Mouse (Mus musculus) kidney, postnatal 10 days (tissue): ENCODE data around the gene 2810021J22Rik.
"Not testable (repeated sequence)": the region's sequence is repeated elsewhere in the genome, so short reads cannot be mapped to it uniquely, and the experiment has no call there.

Experiments used
- DNase-seq: peaks from one replicate; pipeline ENCODE4 v3.0.0; 2021; ENCODE audit warnings: mixed read lengths

2810021J22Rik gene

GRCm38 (mm10) chr11:58867039-58867953, at the start of gene 2810021J22Rik:
TSS of gene 2810021J22Rik (plus strand) at chr11:58867216.
- DNase-seq, result peak; percentile 83

DNA sequence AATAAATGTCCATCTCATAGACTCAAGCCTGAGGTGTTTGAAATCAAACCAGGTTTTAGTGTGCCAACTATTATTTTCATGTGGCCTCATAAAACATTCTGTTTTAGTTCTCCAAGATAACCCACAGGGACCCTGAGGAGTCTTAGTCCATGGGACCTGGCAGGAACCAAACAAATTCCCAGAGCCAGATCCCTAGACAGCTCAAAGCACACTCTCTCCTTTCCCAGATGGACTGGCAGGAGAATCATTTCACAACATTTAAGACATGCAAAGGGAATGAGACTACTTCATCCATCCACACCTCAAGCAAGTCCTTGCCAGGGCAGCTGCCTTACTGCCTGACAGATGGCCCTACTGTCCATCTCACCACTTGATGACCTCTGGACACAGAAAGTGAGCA, 38.1 kb upstream of the 2810021J22Rik start, which contains the start of gene Olfr312:
Gene Olfr312, plus strand, starts transcription at position 301 of the 400 bp plus-strand sequence.
- not testable (repeated sequence) for DNase-seq

DNA sequence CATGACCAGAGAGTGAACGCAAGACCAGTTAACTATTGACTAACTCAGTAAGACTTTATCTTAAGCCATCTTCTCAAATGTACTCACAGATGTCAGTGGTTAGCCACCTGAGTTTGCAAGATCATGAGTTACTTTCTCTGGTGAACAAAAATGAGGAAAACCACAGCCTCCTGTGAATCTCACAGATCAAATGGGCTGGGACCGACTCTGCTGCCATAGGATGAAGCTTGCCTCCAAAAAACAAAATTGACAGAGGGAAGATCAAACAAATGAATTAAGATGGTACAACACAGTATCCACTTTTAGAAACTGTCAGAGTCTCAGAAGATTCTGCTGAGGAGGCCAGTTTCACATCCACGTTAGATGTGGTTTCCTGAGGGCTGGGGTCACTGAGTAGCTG, 37.3 kb upstream of the 2810021J22Rik start:
- DNase-seq, result no peak

GRCm38 (mm10) chr11:58832541-58832940, 34.5 kb upstream of the 2810021J22Rik start:
- DNase-seq, result not testable (repeated sequence)

- not testable (repeated sequence) for DNase-seq
Measured at GRCm38 (mm10) chr11:58838951-58839350, 28.1 kb upstream of the 2810021J22Rik start, which contains the start of gene Olfr311. TSS of gene Olfr311 (plus strand) at chr11:58839251.

- DNase-seq, result peak; percentile 87
Measured at GRCm38 (mm10) chr11:58846919-58847461, 20.0 kb upstream of the 2810021J22Rik start, which contains the start of gene Gm12258. TSS of gene Gm12258 (plus strand) at chr11:58847158.

GRCm38 (mm10) chr11:58847636-58848035, 19.4 kb upstream of the 2810021J22Rik start:
- no peak for DNase-seq

GRCm38 (mm10) chr11:58849731-58850130, 17.3 kb upstream of the 2810021J22Rik start:
- no peak for DNase-seq

- no peak for DNase-seq
Measured at GRCm38 (mm10) chr11:58860744-58861143, 6.3 kb upstream of the 2810021J22Rik start.

- DNase-seq, result no peak
Measured at GRCm38 (mm10) chr11:58867954-58868330, 926 bp downstream of the 2810021J22Rik start.

GRCm38 (mm10) chr11:58870961-58871360, 3.9 kb downstream of the 2810021J22Rik start:
- no peak for DNase-seq

DNA sequence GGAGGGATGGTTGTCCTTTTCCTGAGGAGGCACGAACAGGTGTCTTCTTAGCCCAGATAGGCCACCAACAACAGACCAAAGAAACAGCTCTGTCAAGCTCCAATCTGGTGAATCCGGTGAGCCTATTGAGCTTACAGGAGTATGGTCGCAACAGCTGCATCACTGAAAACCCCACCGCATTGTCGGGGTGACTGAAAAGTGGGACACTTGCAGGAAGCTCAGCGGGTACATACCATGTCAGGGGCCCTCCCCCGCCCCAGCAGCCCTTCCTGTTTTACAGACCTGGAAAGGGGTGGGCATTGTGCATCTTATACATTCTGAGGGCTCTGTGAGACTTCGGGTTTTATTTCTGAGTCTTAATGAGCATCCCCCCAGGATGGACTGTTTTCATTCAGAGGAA, 16.7 kb downstream of the 2810021J22Rik start:
- no peak for DNase-seq

DNA sequence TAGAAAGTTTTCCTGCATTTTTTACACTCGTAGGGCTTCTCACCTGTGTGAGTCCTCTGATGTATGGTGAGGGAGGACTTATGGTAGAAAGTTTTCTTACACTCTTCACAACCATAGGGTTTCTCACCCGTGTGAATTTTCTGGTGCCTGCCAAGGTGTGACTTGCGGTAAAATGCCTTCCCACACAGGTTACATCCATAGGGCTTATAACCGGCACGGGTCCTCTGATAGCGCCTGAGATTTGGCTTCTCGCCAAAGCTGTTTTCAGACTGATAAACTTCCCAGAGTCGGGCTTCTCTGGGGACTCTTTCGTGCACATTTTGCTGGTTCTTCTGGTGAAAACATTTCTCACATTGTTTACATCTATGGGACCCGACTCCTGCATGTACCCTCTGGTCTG, 23.5 kb downstream of the 2810021J22Rik start:
- DNase-seq, result peak; percentile 21

GRCm38 (mm10) chr11:58894456-58894855, 27.4 kb downstream of the 2810021J22Rik start:
- no peak for DNase-seq

- no peak for DNase-seq
Measured at GRCm38 (mm10) chr11:58897485-58897884, 30.5 kb downstream of the 2810021J22Rik start.

DNA sequence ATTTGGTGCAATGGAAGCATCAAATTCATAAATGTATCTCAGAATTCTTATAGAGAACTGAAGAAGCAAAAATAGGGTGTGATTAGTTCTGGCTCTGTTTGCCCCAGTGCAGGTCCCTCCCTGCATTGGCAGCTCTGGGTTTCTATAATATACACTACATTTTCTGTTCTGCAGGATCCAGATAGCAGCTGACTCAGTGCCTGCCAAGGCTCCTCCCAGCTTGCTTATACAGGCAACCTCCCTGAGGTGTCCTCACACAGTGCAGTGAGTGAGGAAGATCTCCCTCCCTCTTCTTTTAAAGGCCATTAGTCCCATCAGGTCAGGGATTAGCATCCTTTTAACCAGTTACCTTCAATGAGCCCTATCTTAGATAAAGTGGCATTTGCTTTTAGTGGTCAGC, 34.1 kb downstream of the 2810021J22Rik start:
- no peak for DNase-seq

GRCm38 (mm10) chr11:58903511-58904409, 36.7 kb downstream of the 2810021J22Rik start, which contains the start of gene Zfp39:
TSS of gene Zfp39 (minus strand) at chr11:58904225.
- DNase-seq, result peak; percentile 97

- DNase-seq, result no peak
Measured at GRCm38 (mm10) chr11:58904410-58904718, 37.3 kb downstream of the 2810021J22Rik start.

GRCm38 (mm10) chr11:58904838-58905237, 37.8 kb downstream of the 2810021J22Rik start:
- peak; percentile 35 for DNase-seq

- DNase-seq, result no peak
Measured at GRCm38 (mm10) chr11:58913776-58914175, 46.8 kb downstream of the 2810021J22Rik start.

GRCm38 (mm10) chr11:58914461-58915028, 47.5 kb downstream of the 2810021J22Rik start:
- DNase-seq, result peak; percentile 47
